Mouse (Mus musculus) neural tube, embryonic 13.5 days (tissue): ENCODE data around the gene Btnl4. TPM values are rescaled to one million over a fixed set of nuclear protein-coding genes. Genes with fewer than 3 reads are reported as not detected.

Source experiments
- ATAC-seq: fragments of 200-750 bp; cut with Nextera tagmentation; 2 replicates; pipeline ENCODE4 v1.8.0; 2017; ENCODE audit warnings: low read depth, mild to moderate bottlenecking, moderate TSS enrichment, moderate library complexity
- H3K27ac ChIP-seq: fragments of 300-500 bp; sonication (generic); replicated peaks from 2 replicates; pipeline ENCODE4 v1.5.1; 2015; ENCODE audit warnings: moderate library complexity, mild to moderate bottlenecking, inconsistent platforms
- H3K27me3 ChIP-seq: fragments of 300-500 bp; sonication (generic); 2 replicates; pipeline ENCODE4 v1.6.1; 2015; ENCODE audit warnings: mild to moderate bottlenecking, inconsistent platforms
- H3K36me3 ChIP-seq: fragments of 300-500 bp; sonication (generic); 2 replicates; pipeline ENCODE4 v1.6.1; 2015; ENCODE audit warnings: mild to moderate bottlenecking, inconsistent platforms
- H3K4me1 ChIP-seq: fragments of 300-500 bp; sonication (generic); replicated peaks from 2 replicates; pipeline ENCODE4 v1.6.1; 2015; ENCODE audit warnings: inconsistent platforms
- H3K4me2 ChIP-seq: fragments of 300-500 bp; sonication (generic); 2 replicates; pipeline ENCODE4 v1.6.1; 2015; ENCODE audit warnings: inconsistent platforms, mild to moderate bottlenecking, moderate library complexity
- H3K4me3 ChIP-seq: fragments of 300-500 bp; sonication (generic); 2 replicates; pipeline ENCODE4 v1.5.1; 2015; ENCODE audit warnings: mild to moderate bottlenecking, inconsistent platforms
- H3K9ac ChIP-seq: fragments of 300-500 bp; sonication (generic); 2 replicates; pipeline ENCODE4 v1.6.1; 2015; ENCODE audit warnings: moderate library complexity, mild to moderate bottlenecking, inconsistent platforms
- H3K9me3 ChIP-seq: fragments of 300-500 bp; sonication (generic); 2 replicates; pipeline ENCODE4 v1.6.1; 2016; ENCODE audit warnings: inconsistent platforms
- WGBS: fragments of 180-500 bp; shearing (Covaris S2); methylation state at CpG from one replicate; pipeline ENCODE4 v1.1.7; 2015; 5-methylcytosine and 5-hydroxymethylcytosine counted together
- polyA plus RNA-seq: library from polyadenylated mRNA; unstranded; fragments of >200 nt; fragmentation: Nextera tagmentation; extraction: Ambion mirVana; gene quantifications from 2 replicates; pipeline ENCODE4 v1.2.1, GENCODE M21; 2015

The Btnl4 gene
- polyA plus RNA-seq, 1 experiment from 2014 or later, result not detected

GRCm38 (mm10) chr17:34420014-34420413 is 57.1 kb downstream of the Btnl4 start:
- Histone ChIP-seq H3K27me3 (no peaks in the 10 kb centered on the region), H3K27ac (no peak overlapping the region), H3K4me1 (no peaks in the 10 kb centered on the region), H3K4me2 (no peak overlapping the region), H3K4me3 (no peak overlapping the region), H3K9ac (no peak overlapping the region), H3K36me3 (no peaks in the 10 kb centered on the region), H3K9me3 (no peaks in the 10 kb centered on the region)
- ATAC-seq, result no peak
- WGBS, result 74% methylated on average over 7 of the region's 7 CpGs

Other genes starting within 250 kb of the Btnl4 start
- gene H2-Ob, start 238.4 kb downstream of the Btnl4 start, polyA plus RNA-seq, result not detected in 2 replicates
- 1.2 and 2.3 TPM in 2 replicates for gene H2-Ab1, start 219.6 kb downstream of the Btnl4 start, polyA plus RNA-seq
- gene H2-Aa, start 189.5 kb downstream of the Btnl4 start, polyA plus RNA-seq, result 0.36 and 0.63 TPM in 2 replicates
- 2.8 and 2.9 TPM in 2 replicates for gene H2-Eb1, start 171.5 kb downstream of the Btnl4 start, polyA plus RNA-seq
- gene H2-Eb2, start 151.7 kb downstream of the Btnl4 start, polyA plus RNA-seq, result 0.13 and 0.25 TPM in 2 replicates
- not detected in 2 replicates for gene Btnl2, start 122.5 kb downstream of the Btnl4 start, polyA plus RNA-seq
- not detected in 2 replicates for gene Btnl1, start 100.2 kb downstream of the Btnl4 start, polyA plus RNA-seq
- 2.7 and 2.8 TPM in 2 replicates for gene BC051142, start 78.5 kb downstream of the Btnl4 start, polyA plus RNA-seq
- gene Btnl6, start 40.0 kb upstream of the Btnl4 start, polyA plus RNA-seq, result not detected in 2 replicates
- gene Notch4, start 87.0 kb upstream of the Btnl4 start, polyA plus RNA-seq, result 5.4 and 9.5 TPM in 2 replicates
- 4.8 and 5.3 TPM in 2 replicates for gene Gpsm3, start 112.5 kb upstream of the Btnl4 start, polyA plus RNA-seq
- gene Pbx2, start 113.9 kb upstream of the Btnl4 start, polyA plus RNA-seq, result 9.2 and 10.2 TPM in 2 replicates
- 2.0 and 2.2 TPM in 2 replicates for gene Ager, start 120.5 kb upstream of the Btnl4 start, polyA plus RNA-seq
- gene Rnf5, start 126.4 kb upstream of the Btnl4 start, polyA plus RNA-seq, result 260 and 270 TPM in 2 replicates
- 89.5 and 99.6 TPM in 2 replicates for gene Agpat1, start 126.9 kb upstream of the Btnl4 start, polyA plus RNA-seq
- gene Egfl8, start 138.7 kb upstream of the Btnl4 start, polyA plus RNA-seq, result 21.8 and 28.4 TPM in 2 replicates
- 23.7 and 25.0 TPM in 2 replicates for gene Ppt2, start 151.2 kb upstream of the Btnl4 start, polyA plus RNA-seq
- 3.8 and 4.2 TPM in 2 replicates for gene Prrt1, start 152.2 kb upstream of the Btnl4 start, polyA plus RNA-seq
- 17.1 and 18.6 TPM in 2 replicates for gene Fkbpl, start 167.4 kb upstream of the Btnl4 start, polyA plus RNA-seq
- gene Atf6b, start 169.8 kb upstream of the Btnl4 start, polyA plus RNA-seq, result 106 TPM in 2 replicates
- gene Tnxb, start 193.2 kb upstream of the Btnl4 start, polyA plus RNA-seq, result 0.11 and 0.14 TPM in 2 replicates